Comparison of ENCODE assay signal across 8 mouse cellular contexts in the genomic region with DNA sequence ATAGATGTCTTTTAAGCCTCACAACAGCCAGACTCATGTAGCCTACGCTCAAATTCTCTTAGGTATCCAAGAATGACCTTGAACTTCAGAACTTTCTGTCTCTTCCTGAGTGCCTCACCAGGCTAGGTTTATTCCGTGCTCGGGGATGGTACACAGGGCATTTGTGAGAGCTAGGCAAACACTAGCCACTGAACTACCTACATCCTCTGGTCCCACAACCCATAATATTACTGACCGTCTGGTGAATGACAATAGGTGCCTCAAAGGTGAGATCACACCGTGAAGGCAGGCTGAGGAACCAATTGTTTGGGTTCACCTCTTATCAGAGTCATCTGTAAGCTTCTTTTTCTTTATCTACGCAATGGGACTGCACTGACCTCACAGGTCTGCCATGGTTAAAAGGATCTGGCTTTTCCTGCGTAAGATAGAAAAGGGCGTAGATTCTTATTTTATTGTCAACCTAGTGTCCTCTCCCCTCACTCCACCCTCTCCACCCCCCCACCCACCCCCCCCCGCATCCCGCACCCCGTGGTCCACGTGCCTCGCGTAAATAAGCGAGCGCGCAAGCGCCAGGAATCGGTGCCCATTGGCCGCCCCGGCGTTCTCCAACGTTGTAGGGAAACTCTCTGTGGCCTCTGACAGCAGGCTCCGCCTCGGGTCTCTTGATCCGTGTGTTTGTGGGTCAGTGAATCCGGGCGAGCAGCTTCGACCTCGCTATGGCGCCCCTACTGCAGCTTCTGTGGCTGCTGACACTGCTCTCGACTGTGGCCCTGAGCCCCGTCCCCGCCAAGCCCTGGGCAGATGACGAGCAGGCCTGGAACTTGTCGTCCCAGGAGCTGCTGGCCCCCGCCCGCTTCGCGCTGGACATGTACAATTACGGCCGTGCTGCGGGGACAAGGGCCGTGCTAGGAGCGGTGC. TPM values are rescaled to one million over a fixed set of nuclear protein-coding genes. Genes with fewer than 3 reads are reported as not detected.
DNase-seq lines count a peak whose midpoint lies in the region; ATAC-seq and TF ChIP-seq lines count a peak whose summit lies in the region.

A gene (plus strand): TSS at position 579 of the 918 bp plus-strand sequence.

- peak; percentile 95 for ATAC-seq in forebrain, embryonic 14.5 days
- peak; percentile 88 for ATAC-seq in heart, embryonic 16.5 days (replicated peaks; ENCODE audit: extremely low read depth, insufficient read depth, low FRiP score)
- peak; percentile 48 for ATAC-seq in liver, embryonic 11.5 days (replicated peaks; ENCODE audit: low FRiP score)
- ATAC-seq in stomach, embryonic 14.5 days (ENCODE audit: insufficient number of reproducible peaks, insufficient read depth, low FRiP score, low read depth), result peak; percentile 76; the same call in 1 of the 2 replicates

- H3K36me3 ChIP-seq in ES-Bruce4 (ENCODE audit: control insufficient read depth, insufficient read depth, low read length, poor library complexity, severe bottlenecking), result no peaks in the 10 kb centered on the region
- no peaks in the 10 kb centered on the region for H3K36me3 ChIP-seq in forebrain, embryonic 14.5 days (ENCODE audit: control insufficient read depth, insufficient read depth, low read length)
- H3K36me3 ChIP-seq in heart, embryonic 16.5 days (ENCODE audit: control insufficient read depth, insufficient read depth), result no peaks in the 10 kb centered on the region
- no peaks in the 10 kb centered on the region for H3K36me3 ChIP-seq in liver, embryonic 11.5 days (ENCODE audit: control insufficient read depth, insufficient read depth, low read length)
- H3K36me3 ChIP-seq in stomach, embryonic 14.5 days (ENCODE audit: control insufficient read depth, insufficient read depth, low read length), result no peaks in the 10 kb centered on the region

- peak within 1 kb of the TSS; percentile 62 for H3K4me3 ChIP-seq in ES-Bruce4 (ENCODE audit: low read depth, low read length)
- H3K4me3 ChIP-seq in forebrain, embryonic 14.5 days (ENCODE audit: low read depth, low read length), result peak within 1 kb of the TSS; percentile 57
- H3K4me3 ChIP-seq in heart, embryonic 16.5 days (ENCODE audit: low read length), result peak within 1 kb of the TSS; percentile 74
- peak within 1 kb of the TSS; percentile 67 for H3K4me3 ChIP-seq in liver, embryonic 11.5 days (ENCODE audit: low read depth, low read length)
- peak within 1 kb of the TSS; percentile 61 for H3K4me3 ChIP-seq in stomach, embryonic 14.5 days (ENCODE audit: low read depth, low read length)

- TF ChIP-seq EP300 in ES-Bruce4 (IDR thresholded peaks at IDR 0.05; ENCODE audit: insufficient read depth, low read depth, low read length), result no peak

- DNase-seq in cerebellum, adult 18-20 months, result peak; percentile 95
- DNase-seq in forebrain, embryonic 14.5 days (ENCODE audit: low spot score), result peak; percentile 87
- peak; percentile 95 to 98 for DNase-seq in kidney, postnatal 25 days
- DNase-seq in liver, embryonic 11.5 days (ENCODE audit: low spot score), result peak; percentile 62
- peak; percentile 83 for DNase-seq in neural tube, embryonic 10.5 days (ENCODE audit: extremely low spot score, low spot score)

- TF ChIP-seq CTCF in ES-Bruce4 (IDR thresholded peaks at IDR 0.05; ENCODE audit: low read depth, low read length), result no peak

- H3K9me3 ChIP-seq in ES-Bruce4 (replicated peaks; ENCODE audit: control insufficient read depth, insufficient read depth, low read length, poor library complexity, severe bottlenecking), result no peaks in the 10 kb centered on the region
- no peaks in the 10 kb centered on the region for H3K9me3 ChIP-seq in forebrain, embryonic 14.5 days (replicated peaks; ENCODE audit: control insufficient read depth, low read length)
- no peaks in the 10 kb centered on the region for H3K9me3 ChIP-seq in heart, embryonic 16.5 days (replicated peaks; ENCODE audit: control insufficient read depth, low read length)
- H3K9me3 ChIP-seq in liver, embryonic 11.5 days (ENCODE audit: control insufficient read depth, low read length), result no peaks in the 10 kb centered on the region
- no peaks in the 10 kb centered on the region for H3K9me3 ChIP-seq in stomach, embryonic 14.5 days (ENCODE audit: control insufficient read depth, low read depth, low read length)

- WGBS in forebrain, embryonic 14.5 days, result 5% methylated on average over 45 of the region's 45 CpGs
- WGBS in heart, embryonic 16.5 days, result 4% methylated on average over 45 of the region's 45 CpGs
- 4% methylated on average over 45 of the region's 45 CpGs for WGBS in liver, embryonic 11.5 days
- 3% methylated on average over 45 of the region's 45 CpGs for WGBS in stomach, embryonic 14.5 days

- peak within 1 kb of the TSS; percentile 54 for H3K9ac ChIP-seq in ES-Bruce4 (ENCODE audit: low read depth, poor library complexity, severe bottlenecking)
- peak within 1 kb of the TSS; percentile 70 for H3K9ac ChIP-seq in forebrain, embryonic 14.5 days (ENCODE audit: low read length)
- peak within 1 kb of the TSS; percentile 83 for H3K9ac ChIP-seq in heart, embryonic 16.5 days (ENCODE audit: low read length)
- peak within 1 kb of the TSS; percentile 64 for H3K9ac ChIP-seq in liver, embryonic 11.5 days (ENCODE audit: low read depth, low read length)
- peak within 1 kb of the TSS; percentile 50 for H3K9ac ChIP-seq in stomach, embryonic 14.5 days (replicated peaks; ENCODE audit: low read depth, low read length)

- H3K4me2 ChIP-seq in forebrain, embryonic 14.5 days (ENCODE audit: low read length), result peak within 1 kb of the TSS; percentile 98
- H3K4me2 ChIP-seq in heart, embryonic 16.5 days (ENCODE audit: low read depth, low read length), result peak within 1 kb of the TSS; percentile 99
- peak within 1 kb of the TSS; percentile 98 for H3K4me2 ChIP-seq in liver, embryonic 11.5 days
- H3K4me2 ChIP-seq in stomach, embryonic 14.5 days (replicated peaks; ENCODE audit: low read depth, low read length), result peak within 1 kb of the TSS; percentile 97

- H3K27ac ChIP-seq in ES-Bruce4 (ENCODE audit: insufficient read depth, low read length), result no peak within 1 kb of the TSS
- H3K27ac ChIP-seq in forebrain, embryonic 14.5 days (ENCODE audit: low read depth, low read length), result no peak within 1 kb of the TSS
- H3K27ac ChIP-seq in heart, embryonic 16.5 days (ENCODE audit: low read length), result peak within 1 kb of the TSS; percentile 53
- no peak within 1 kb of the TSS for H3K27ac ChIP-seq in liver, embryonic 11.5 days (ENCODE audit: low read depth, low read length)
- H3K27ac ChIP-seq in stomach, embryonic 14.5 days (ENCODE audit: low read length), result peak within 1 kb of the TSS; percentile 15; the same call in 1 of the 2 replicates

- H3K27me3 ChIP-seq in ES-Bruce4 (ENCODE audit: control insufficient read depth, insufficient read depth, low read length, poor library complexity, severe bottlenecking), result no peaks in the 10 kb centered on the region
- H3K27me3 ChIP-seq in forebrain, embryonic 14.5 days (replicated peaks; ENCODE audit: control insufficient read depth, insufficient read depth, low read length), result no peaks in the 10 kb centered on the region
- H3K27me3 ChIP-seq in heart, embryonic 16.5 days (ENCODE audit: control insufficient read depth, insufficient read depth, low read length), result 0 out of 2 replicates have a peak, but pooled peaks cover 4% of the 10 kb centered on the region
- peaks cover 26% of the 10 kb centered on the region for H3K27me3 ChIP-seq in liver, embryonic 11.5 days (replicated peaks; ENCODE audit: control insufficient read depth, insufficient read depth, low read length)
- H3K27me3 ChIP-seq in stomach, embryonic 14.5 days (ENCODE audit: control insufficient read depth, insufficient read depth, low read length), result no peaks in the 10 kb centered on the region

- no peak for TF ChIP-seq POLR2A in ES-Bruce4 (IDR thresholded peaks at IDR 0.05; ENCODE audit: insufficient read depth, low read length)

- H3K4me1 ChIP-seq in ES-Bruce4 (ENCODE audit: control insufficient read depth, insufficient read depth, low read length), result peaks cover under 1% of the 10 kb centered on the region
- H3K4me1 ChIP-seq in forebrain, embryonic 14.5 days (ENCODE audit: control insufficient read depth, insufficient read depth, low read length), result peaks cover 7% of the 10 kb centered on the region
- peaks cover 7% of the 10 kb centered on the region for H3K4me1 ChIP-seq in heart, embryonic 16.5 days (ENCODE audit: control insufficient read depth, insufficient read depth, low read length)
- H3K4me1 ChIP-seq in liver, embryonic 11.5 days (replicated peaks; ENCODE audit: control insufficient read depth, insufficient read depth, low read length), result peaks cover 21% of the 10 kb centered on the region
- peaks cover 5% of the 10 kb centered on the region for H3K4me1 ChIP-seq in stomach, embryonic 14.5 days (ENCODE audit: control insufficient read depth, insufficient read depth, low read length)

RNA-seq across cellular contexts. Expression of the gene that starts here (rescaled TPM):
- 13.5 and 13.6 TPM in 2 replicates for polyA plus RNA-seq in ES-Bruce4 (2011; ENCODE audit: insufficient read depth, insufficient read length, low read depth, missing spikeins)
- 43.9 and 51.5 TPM in 2 replicates for polyA plus RNA-seq in forebrain, embryonic 14.5 days (2014; fragmentation: Nextera tagmentation; extraction: Ambion mirVana)
- 35.0 and 42.0 TPM in 2 replicates for polyA plus RNA-seq in heart, embryonic 16.5 days (2015; fragmentation: Nextera tagmentation; extraction: Ambion mirVana)
- 13.2 and 13.3 TPM in 2 replicates for polyA plus RNA-seq in liver, embryonic 11.5 days (2014; fragmentation: Nextera tagmentation; extraction: Ambion mirVana)
- 22.7 and 30.0 TPM in 2 replicates for polyA plus RNA-seq in stomach, embryonic 14.5 days (2014; fragmentation: Nextera tagmentation; extraction: Ambion mirVana)

Comparison
In these comparisons a context has a peak if more than half of its experiments do, and no peak if none do; other contexts are left out.
1. H3K27ac ChIP-seq: peak in heart, embryonic 16.5 days (single experiment) and stomach, embryonic 14.5 days (single experiment); none in ES-Bruce4 (single experiment), forebrain, embryonic 14.5 days (single experiment) and liver, embryonic 11.5 days (single experiment).
2. Peak in every context shown above with its lines, with median percentiles within 50 percentile points of each other: H3K4me3 ChIP-seq, H3K9ac ChIP-seq, DNase-seq, ATAC-seq and H3K4me2 ChIP-seq.